Mouse (Mus musculus) bone marrow, adult 2 months (tissue): ENCODE measurements at regions not wholly inside any gene's neighbourhood (a gene's known extent, or its start where the extent isn't known, plus 50 kb on each side); places are given as distances from the start of the nearest gene placed in this dataset.

Experiments used
- CTCF ChIP-seq: fragments of 200-500 bp; IDR thresholded peaks from 2 replicates; pipeline ENCODE4 v1.5.1; 2011; ENCODE audit warnings: low read length, control low read depth; ENCODE audit not compliant: control insufficient read depth, insufficient read depth
- POLR2A ChIP-seq: fragments of 200-500 bp; IDR thresholded peaks from 2 replicates; pipeline ENCODE4 v1.6.1; 2011; ENCODE audit warnings: low read depth, mild to moderate bottlenecking, control low read depth, low read length, borderline replicate concordance; ENCODE audit not compliant: control insufficient read depth

GRCm38 (mm10) chr8:118190866-118191265 is 92.7 kb upstream of the Cdh13 start:
- TF ChIP-seq CTCF, result no peak
- no peak for TF ChIP-seq POLR2A
